Mouse (Mus musculus): ENCODE measurements around the gene Arl8b.

- TF ChIP-seq CTCF (conservative IDR thresholded peaks at IDR 0.05; ENCODE audit: low read length) (no peak), POU5F1 (IDR thresholded peaks at IDR 0.05; ENCODE audit: borderline replicate concordance, low read length) (no peak), NANOG (IDR thresholded peaks at IDR 0.05; ENCODE audit: borderline replicate concordance, low read length) (no peak)
Observed at GRCm38 (mm10) chr6:108824816-108825545, 42.1 kb downstream of the Arl8b start.
